Mouse (Mus musculus) erythroblast, embryonic 14.5 days (primary cell): ENCODE measurements at regions not wholly inside any gene's neighbourhood (a gene's known extent, or its start where the extent isn't known, plus 50 kb on each side); places are given as distances from the start of the nearest gene placed in this dataset.

Experiments used
- GATA1 ChIP-seq: IDR thresholded peaks from 2 replicates; pipeline ENCODE4 v1.6.1; 2012; ENCODE audit warnings: low read length, inconsistent platforms, mixed read lengths
- TAL1 ChIP-seq: IDR thresholded peaks from 3 replicates; pipeline ENCODE4 v1.6.1; 2012; ENCODE audit warnings: low read length, inconsistent platforms, mixed read lengths

DNA sequence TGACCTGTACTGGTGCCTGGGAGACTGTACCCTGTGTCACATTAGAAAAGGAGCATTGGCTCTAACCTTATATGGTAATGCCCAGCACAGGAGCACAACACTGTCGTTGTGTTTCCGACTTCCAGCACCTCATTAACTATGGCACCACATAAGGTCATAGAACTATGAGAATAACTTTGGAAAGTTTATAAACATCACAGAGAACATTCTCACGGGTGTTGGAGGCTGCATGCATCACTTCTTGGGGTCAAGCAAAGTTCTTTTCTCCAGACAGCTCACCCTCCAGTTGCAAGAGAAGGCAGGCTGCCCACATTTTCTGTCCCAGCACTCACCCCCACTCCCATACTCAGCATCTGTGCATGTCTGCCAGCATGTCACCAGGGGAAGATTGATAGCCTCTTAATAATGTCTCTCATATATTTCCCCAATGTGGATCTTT is 420.6 kb downstream of the Lmo4 start:
- TF ChIP-seq GATA1 (no peak), TAL1 (no peak)
